Mouse (Mus musculus) intestine, embryonic 15.5 days (tissue): ENCODE data around the gene Lamc1. TPM values are rescaled to one million over a fixed set of nuclear protein-coding genes. Genes with fewer than 3 reads are reported as not detected.

Source experiments
- ATAC-seq: fragments of 200-750 bp; cut with Nextera tagmentation; 2 replicates; pipeline ENCODE4 v1.8.0; 2017; ENCODE audit warnings: moderate TSS enrichment, moderate library complexity
- H3K27ac ChIP-seq: fragments of 300-500 bp; sonication (generic); 2 replicates; pipeline ENCODE4 v1.5.1; 2015; ENCODE audit warnings: mild to moderate bottlenecking, inconsistent platforms
- H3K27me3 ChIP-seq: fragments of 300-500 bp; sonication (generic); replicated peaks from 2 replicates; pipeline ENCODE4 v1.6.1; 2015; ENCODE audit warnings: inconsistent platforms
- H3K36me3 ChIP-seq: fragments of 300-500 bp; sonication (generic); 2 replicates; pipeline ENCODE4 v1.6.1; 2015; ENCODE audit warnings: inconsistent platforms
- H3K4me1 ChIP-seq: fragments of 300-500 bp; sonication (generic); replicated peaks from 2 replicates; pipeline ENCODE4 v1.6.1; 2015; ENCODE audit warnings: inconsistent platforms
- H3K4me2 ChIP-seq: fragments of 300-500 bp; sonication (generic); replicated peaks from 2 replicates; pipeline ENCODE4 v1.6.1; 2015; ENCODE audit warnings: mild to moderate bottlenecking, inconsistent platforms
- H3K4me3 ChIP-seq: fragments of 300-500 bp; sonication (generic); replicated peaks from 2 replicates; pipeline ENCODE4 v1.5.1; 2015; ENCODE audit warnings: inconsistent platforms
- H3K9ac ChIP-seq: fragments of 300-500 bp; sonication (generic); 2 replicates; pipeline ENCODE4 v1.6.1; 2015; ENCODE audit warnings: inconsistent platforms
- H3K9me3 ChIP-seq: fragments of 300-500 bp; sonication (generic); 2 replicates; pipeline ENCODE4 v1.6.1; 2016; ENCODE audit warnings: inconsistent platforms
- WGBS: fragments of 180-500 bp; shearing (Covaris S2); methylation state at CpG from one replicate; pipeline ENCODE4 v1.1.7; 2015; 5-methylcytosine and 5-hydroxymethylcytosine counted together
- polyA plus RNA-seq: library from polyadenylated mRNA; unstranded; fragments of >200 nt; fragmentation: Nextera tagmentation; extraction: Ambion mirVana; gene quantifications from 2 replicates; pipeline ENCODE4 v1.2.1, GENCODE M21; 2015

The Lamc1 gene
- polyA plus RNA-seq, 1 experiment from 2014 or later, result 58.1 TPM

DNA sequence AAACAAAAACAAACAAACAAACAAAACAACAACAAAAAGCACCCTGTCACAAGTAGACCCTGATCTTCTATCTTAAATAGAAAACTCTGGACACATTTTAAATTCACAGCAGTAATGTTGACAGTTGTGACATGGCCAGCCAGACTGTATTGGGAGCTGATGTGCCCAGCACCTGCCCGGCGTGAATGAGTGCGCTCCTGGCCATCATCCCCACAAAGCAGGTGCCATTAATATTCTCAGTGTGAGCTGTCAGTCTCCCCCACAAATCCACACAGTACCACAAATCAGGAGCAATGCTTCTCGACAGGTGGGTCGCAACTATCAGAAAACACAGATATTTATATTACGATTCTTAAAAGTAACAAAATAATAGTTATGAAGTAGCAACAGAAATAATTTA lies 139.6 kb downstream of the Lamc1 start:
- H3K27ac ChIP-seq, result no peak overlapping the region
- WGBS, result 84% methylated on average over 6 of the region's 6 CpGs
- ATAC-seq, result no peak

GRCm38 (mm10) chr1:153192379-153192778 lies 140.2 kb downstream of the Lamc1 start:
- ATAC-seq, result no peak
- no peaks in the 10 kb centered on the region for H3K9me3 ChIP-seq
- 80% methylated on average over 4 of the region's 4 CpGs for WGBS

More for the DNA sequence above, 139.6 kb downstream of the Lamc1 start:
- Histone ChIP-seq H3K4me2 (no peak overlapping the region), H3K27me3 (no peaks in the 10 kb centered on the region), H3K9me3 (no peaks in the 10 kb centered on the region), H3K4me3 (no peak overlapping the region), H3K36me3 (no peaks in the 10 kb centered on the region), H3K4me1 (peaks cover 15% of the 10 kb centered on the region; the same call in 1 of the 2 replicates), H3K9ac (no peak overlapping the region)

GRCm38 (mm10) chr1:153191943-153192329 lies 140.7 kb downstream of the Lamc1 start:
- Histone ChIP-seq H3K4me3 (no peak overlapping the region), H3K27me3 (no peaks in the 10 kb centered on the region), H3K9me3 (no peaks in the 10 kb centered on the region), H3K27ac (peak overlapping the region; percentile 52; the same call in 1 of the 2 replicates), H3K9ac (no peak overlapping the region), H3K4me2 (no peak overlapping the region), H3K4me1 (peaks cover 15% of the 10 kb centered on the region; the same call in 1 of the 2 replicates), H3K36me3 (no peaks in the 10 kb centered on the region)
- 18% methylated on average over 5 of the region's 5 CpGs for WGBS
- ATAC-seq, result 0 out of 2 replicates have a peak, but pooled peaks have one; percentile 16

More at GRCm38 (mm10) chr1:153192379-153192778, 140.2 kb downstream of the Lamc1 start:
- Histone ChIP-seq H3K36me3 (no peaks in the 10 kb centered on the region), H3K4me2 (no peak overlapping the region), H3K4me3 (no peak overlapping the region), H3K27ac (peak overlapping the region; percentile 52), H3K4me1 (peaks cover 15% of the 10 kb centered on the region; the same call in 1 of the 2 replicates), H3K9ac (no peak overlapping the region), H3K27me3 (no peaks in the 10 kb centered on the region)

GRCm38 (mm10) chr1:153191237-153191942 lies 141.2 kb downstream of the Lamc1 start:
- WGBS, result 64% methylated on average over 15 of the region's 15 CpGs
- H3K4me1 ChIP-seq, result peaks cover 13% of the 10 kb centered on the region; the same call in 1 of the 2 replicates
- H3K27me3 ChIP-seq, result no peaks in the 10 kb centered on the region
- peak overlapping the region; percentile 11; the same call in 1 of the 2 replicates for H3K27ac ChIP-seq
- no peaks in the 10 kb centered on the region for H3K36me3 ChIP-seq
- no peak overlapping the region for H3K4me2 ChIP-seq
- ATAC-seq, result no peak
- no peak overlapping the region for H3K4me3 ChIP-seq
- H3K9ac ChIP-seq, result no peak overlapping the region
- H3K9me3 ChIP-seq, result no peaks in the 10 kb centered on the region

- no peak overlapping the region for H3K9ac ChIP-seq
- peaks cover 15% of the 10 kb centered on the region for H3K4me1 ChIP-seq
- 67% methylated on average over 3 of the region's 3 CpGs for WGBS
- no peaks in the 10 kb centered on the region for H3K9me3 ChIP-seq
- no peak overlapping the region for H3K4me3 ChIP-seq
- H3K27ac ChIP-seq, result no peak overlapping the region
- 0 out of 2 replicates have a peak, but pooled peaks cover 3% of the 10 kb centered on the region for H3K27me3 ChIP-seq
- ATAC-seq, result peak; percentile 53; the same call in 1 of the 2 replicates
- no peak overlapping the region for H3K4me2 ChIP-seq
- H3K36me3 ChIP-seq, result no peaks in the 10 kb centered on the region
These were observed 144.5 kb downstream of the Lamc1 start for GRCm38 (mm10) chr1:153188081-153188480.

- Histone ChIP-seq H3K36me3 (no peaks in the 10 kb centered on the region), H3K9ac (peak within 1 kb of the TSS; percentile 51), H3K4me1 (peaks cover 12% of the 10 kb centered on the region), H3K4me2 (peak within 1 kb of the TSS; percentile 81), H3K4me3 (peak within 1 kb of the TSS; percentile 46), H3K27me3 (0 out of 2 replicates have a peak, but pooled peaks cover 3% of the 10 kb centered on the region), H3K9me3 (no peaks in the 10 kb centered on the region), H3K27ac (peak within 1 kb of the TSS; percentile 62; the same call in 1 of the 2 replicates)
- WGBS, result 4% methylated on average over 46 of the region's 46 CpGs
- ATAC-seq, result peak; percentile 94
These were observed 146.5 kb downstream of the Lamc1 start, which contains the start of gene Lamc2 for GRCm38 (mm10) chr1:153185828-153186803. TSS of gene Lamc2 (minus strand) at chr1:153186447.

GRCm38 (mm10) chr1:153180586-153181289 lies 151.8 kb downstream of the Lamc1 start:
- H3K4me1 ChIP-seq, result peaks cover 3% of the 10 kb centered on the region
- peak; percentile 70 for ATAC-seq
- peak overlapping the region; percentile 72 for H3K27ac ChIP-seq
- H3K36me3 ChIP-seq, result no peaks in the 10 kb centered on the region
- no peak overlapping the region for H3K9ac ChIP-seq
- H3K27me3 ChIP-seq, result no peaks in the 10 kb centered on the region
- H3K9me3 ChIP-seq, result no peaks in the 10 kb centered on the region
- no peak overlapping the region for H3K4me3 ChIP-seq
- WGBS, result 51% methylated on average over 9 of the region's 9 CpGs
- H3K4me2 ChIP-seq, result no peak overlapping the region

DNA sequence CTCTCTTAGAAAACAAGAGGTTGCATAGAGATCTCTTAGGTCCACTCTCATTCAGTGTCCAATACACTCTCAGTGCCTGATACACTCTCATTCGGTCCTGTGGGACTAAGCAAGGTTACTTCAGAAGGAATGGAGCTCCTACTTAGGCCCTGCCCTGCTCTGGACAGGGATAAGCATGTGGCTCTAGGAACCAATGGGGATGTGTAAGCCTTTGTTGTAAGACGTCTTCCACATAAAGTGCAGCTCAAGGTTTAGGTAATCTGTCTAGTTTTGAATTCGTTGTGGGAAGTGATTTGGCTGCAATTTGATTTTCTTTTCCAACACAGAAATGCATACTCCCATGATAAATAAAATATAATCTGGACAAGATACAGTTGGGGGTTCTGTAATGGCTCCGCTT lies 152.4 kb downstream of the Lamc1 start:
- ATAC-seq, result no peak
- H3K9me3 ChIP-seq, result no peaks in the 10 kb centered on the region
- H3K4me1 ChIP-seq, result no peaks in the 10 kb centered on the region; the same call in 1 of the 2 replicates
- H3K9ac ChIP-seq, result no peak overlapping the region
- no peaks in the 10 kb centered on the region for H3K27me3 ChIP-seq
- H3K4me2 ChIP-seq, result no peak overlapping the region
- H3K36me3 ChIP-seq, result no peaks in the 10 kb centered on the region
- WGBS, result 73% methylated on average over 4 of the region's 4 CpGs
- no peak overlapping the region for H3K4me3 ChIP-seq
- H3K27ac ChIP-seq, result peak overlapping the region; percentile 72

DNA sequence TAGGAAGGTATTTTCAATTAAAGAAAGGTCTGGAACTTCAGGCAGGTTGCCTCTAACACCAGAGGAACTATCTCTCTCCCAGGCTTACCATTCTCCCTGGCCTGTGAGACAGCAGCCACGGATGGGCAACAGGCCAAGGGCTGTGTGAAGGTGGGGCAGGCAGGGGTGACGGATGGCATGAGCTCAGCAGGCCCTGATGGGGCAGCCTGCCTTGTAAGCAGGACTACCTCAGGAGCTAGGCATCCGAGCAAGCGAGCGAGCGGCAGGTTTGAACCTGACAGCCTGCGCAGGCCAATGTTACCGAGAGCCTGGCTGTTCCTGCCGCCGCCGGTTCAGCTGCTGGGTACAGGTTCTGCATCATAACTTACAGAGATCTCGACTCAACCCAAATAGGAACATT lies 157.8 kb downstream of the Lamc1 start:
- Histone ChIP-seq H3K27ac (no peak overlapping the region), H3K9ac (no peak overlapping the region), H3K4me3 (no peak overlapping the region), H3K4me2 (no peak overlapping the region), H3K9me3 (no peaks in the 10 kb centered on the region), H3K4me1 (peaks cover 12% of the 10 kb centered on the region), H3K36me3 (no peaks in the 10 kb centered on the region), H3K27me3 (no peaks in the 10 kb centered on the region)
- ATAC-seq, result peak; percentile 55; the same call in 1 of the 2 replicates
- WGBS, result 61% methylated on average over 12 of the region's 12 CpGs

DNA sequence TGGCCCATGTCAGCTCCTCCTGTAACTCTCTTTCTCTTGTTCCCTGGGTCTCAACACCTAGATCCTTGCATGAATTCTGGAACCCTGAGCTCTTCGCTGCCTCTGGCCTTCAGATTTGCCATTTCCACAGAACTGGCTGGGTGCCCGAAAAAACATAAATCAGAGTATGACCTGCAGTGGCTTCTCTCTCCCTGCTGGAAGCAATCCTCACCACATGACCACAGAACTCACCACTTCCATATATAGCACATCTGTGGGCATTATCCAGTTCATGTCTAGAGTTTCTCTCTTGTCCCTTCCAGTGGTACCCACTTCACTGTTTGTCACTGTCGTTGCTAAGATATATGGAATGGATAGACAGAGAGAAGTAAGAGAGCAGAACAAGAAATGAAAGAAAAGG lies 159.3 kb downstream of the Lamc1 start:
- Histone ChIP-seq H3K4me3 (no peak overlapping the region), H3K27me3 (no peaks in the 10 kb centered on the region), H3K36me3 (no peaks in the 10 kb centered on the region), H3K9ac (no peak overlapping the region), H3K4me1 (peaks cover 12% of the 10 kb centered on the region), H3K4me2 (no peak overlapping the region), H3K27ac (no peak overlapping the region), H3K9me3 (no peaks in the 10 kb centered on the region)
- 62% methylated on average over 3 of the region's 3 CpGs for WGBS
- no peak for ATAC-seq

DNA sequence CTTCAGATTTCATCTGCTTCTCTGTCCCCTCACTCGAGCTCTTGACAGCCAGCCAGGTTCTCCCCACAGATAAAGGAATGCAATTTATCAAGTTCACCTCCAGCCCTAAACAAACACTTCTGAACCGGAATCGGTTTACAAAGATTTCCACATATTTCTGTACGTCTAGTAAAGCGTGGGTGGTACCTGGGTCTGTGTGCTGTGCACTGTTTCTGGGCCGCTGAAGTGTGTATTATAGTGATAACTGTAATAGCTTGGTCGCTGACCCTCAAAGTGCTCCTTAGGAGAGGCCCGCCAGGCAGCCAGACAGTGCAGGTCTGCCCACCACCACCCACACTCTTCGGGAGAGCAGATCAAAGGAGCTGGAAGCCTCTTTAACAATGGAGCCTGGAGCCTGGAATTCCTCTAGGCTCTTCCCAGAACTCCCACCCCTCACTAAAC lies 160.3 kb downstream of the Lamc1 start:
- ATAC-seq, result peak; percentile 62
- H3K4me2 ChIP-seq, result no peak overlapping the region
- no peak overlapping the region for H3K9ac ChIP-seq

More for the DNA sequence above, 160.3 kb downstream of the Lamc1 start:
- no peaks in the 10 kb centered on the region for H3K36me3 ChIP-seq
- no peaks in the 10 kb centered on the region for H3K9me3 ChIP-seq
- H3K4me3 ChIP-seq, result no peak overlapping the region
- no peaks in the 10 kb centered on the region for H3K27me3 ChIP-seq
- peaks cover 12% of the 10 kb centered on the region for H3K4me1 ChIP-seq
- 10% methylated on average over 9 of the region's 9 CpGs for WGBS
- H3K27ac ChIP-seq, result 0 out of 2 replicates have a peak overlapping the region, but pooled peaks have one; percentile 1
